Mouse (Mus musculus) ovary, postnatal 36 days (tissue): ENCODE measurements at regions not wholly inside any gene's neighbourhood (a gene's known extent, or its start where the extent isn't known, plus 50 kb on each side); places are given as distances from the start of the nearest gene placed in this dataset.

ENCODE experiments used
- DNase-seq: peaks from one replicate; pipeline ENCODE4 v3.0.0; 2022; ENCODE audit warnings: low spot score, mixed read lengths

- no peak for DNase-seq
Observed at GRCm38 (mm10) chr16:55663946-55664345, 174.8 kb downstream of the Nfkbiz start.

GRCm38 (mm10) chr16:55636667-55637450 is 201.8 kb downstream of the Nfkbiz start:
- no peak for DNase-seq

GRCm38 (mm10) chr16:55636224-55636623 is 202.5 kb downstream of the Nfkbiz start:
- DNase-seq = no peak

- no peak for DNase-seq
Observed at GRCm38 (mm10) chr16:55634691-55635090, 204.0 kb downstream of the Nfkbiz start.

GRCm38 (mm10) chr16:55632220-55632619 is 206.5 kb downstream of the Nfkbiz start:
- no peak for DNase-seq

GRCm38 (mm10) chr16:55631637-55632036 is 207.1 kb downstream of the Nfkbiz start:
- DNase-seq = no peak

- no peak for DNase-seq
Observed at GRCm38 (mm10) chr16:55631048-55631447, 207.7 kb downstream of the Nfkbiz start.

- no peak for DNase-seq
Observed at GRCm38 (mm10) chr16:55627531-55627930, 211.2 kb downstream of the Nfkbiz start.

- DNase-seq = no peak
Observed at GRCm38 (mm10) chr16:55623422-55623821, 215.3 kb downstream of the Nfkbiz start.

- DNase-seq = no peak
Observed at GRCm38 (mm10) chr16:55619731-55620130, 219.0 kb downstream of the Nfkbiz start.

GRCm38 (mm10) chr16:55617958-55618357 is 220.7 kb downstream of the Nfkbiz start:
- DNase-seq = no peak

- no peak for DNase-seq
Observed at GRCm38 (mm10) chr16:55617506-55617905, 221.2 kb downstream of the Nfkbiz start.

GRCm38 (mm10) chr16:55616408-55617120 is 222.1 kb downstream of the Nfkbiz start:
- DNase-seq = no peak

GRCm38 (mm10) chr16:55612873-55613272 is 225.8 kb downstream of the Nfkbiz start:
- no peak for DNase-seq

GRCm38 (mm10) chr16:55612001-55612400 is 226.7 kb downstream of the Nfkbiz start:
- no peak for DNase-seq

- DNase-seq = no peak
Observed at GRCm38 (mm10) chr16:55611172-55611571, 227.5 kb downstream of the Nfkbiz start.

GRCm38 (mm10) chr16:55608361-55608760 is 230.3 kb downstream of the Nfkbiz start:
- DNase-seq = no peak

GRCm38 (mm10) chr16:55606447-55607239 is 232.1 kb downstream of the Nfkbiz start:
- DNase-seq = no peak

GRCm38 (mm10) chr16:55603611-55604010 is 235.1 kb downstream of the Nfkbiz start:
- no peak for DNase-seq

- no peak for DNase-seq
Observed at GRCm38 (mm10) chr16:55589382-55589956, 249.2 kb downstream of the Nfkbiz start.

GRCm38 (mm10) chr16:55587138-55587537 is 251.6 kb downstream of the Nfkbiz start:
- no peak for DNase-seq

GRCm38 (mm10) chr16:55582906-55583305 is 255.8 kb downstream of the Nfkbiz start:
- DNase-seq = no peak
